Mouse (Mus musculus) kidney, adult 11 months (tissue): ENCODE data around the gene Clstn2.
A peak's percentile ranks its signal among the peaks of the same experiment; 100 is the strongest.

Experiments used
- DNase-seq: peaks from one replicate; pipeline ENCODE4 v3.0.0; 2022

Gene Clstn2

GRCm38 (mm10) chr9:98032573-98033272 lies at the start of gene Clstn2:
Gene Clstn2 (minus strand): TSS chr9:98033181.
- DNase-seq: peak; percentile 15

GRCm38 (mm10) chr9:98067767-98068166 lies 34.8 kb upstream of the Clstn2 start:
- DNase-seq: no peak

GRCm38 (mm10) chr9:98061646-98062045 lies 28.7 kb upstream of the Clstn2 start:
- DNase-seq: no peak

GRCm38 (mm10) chr9:98057291-98057690 lies 24.3 kb upstream of the Clstn2 start:
- DNase-seq: no peak

- DNase-seq: no peak
Observed at GRCm38 (mm10) chr9:98051343-98051742, 18.4 kb upstream of the Clstn2 start.

GRCm38 (mm10) chr9:98033273-98033855 lies 383 bp upstream of the Clstn2 start:
- peak; percentile 78 for DNase-seq

GRCm38 (mm10) chr9:98031898-98032572 lies 946 bp downstream of the Clstn2 start:
- DNase-seq: no peak

- no peak for DNase-seq
Observed at GRCm38 (mm10) chr9:98030715-98031114, 2.3 kb downstream of the Clstn2 start.

GRCm38 (mm10) chr9:98025548-98025947 lies 7.4 kb downstream of the Clstn2 start:
- DNase-seq: no peak

GRCm38 (mm10) chr9:98023069-98023468 lies 9.9 kb downstream of the Clstn2 start:
- no peak for DNase-seq

GRCm38 (mm10) chr9:98019876-98020275 lies 13.1 kb downstream of the Clstn2 start:
- no peak for DNase-seq

GRCm38 (mm10) chr9:98018687-98019086 lies 14.3 kb downstream of the Clstn2 start:
- DNase-seq: no peak

GRCm38 (mm10) chr9:98016576-98016975 lies 16.4 kb downstream of the Clstn2 start:
- DNase-seq: no peak

- DNase-seq: no peak
Observed at GRCm38 (mm10) chr9:97996349-97996748, 36.6 kb downstream of the Clstn2 start.

- no peak for DNase-seq
Observed at GRCm38 (mm10) chr9:97995723-97996122, 37.3 kb downstream of the Clstn2 start.

GRCm38 (mm10) chr9:97992131-97992530 lies 40.9 kb downstream of the Clstn2 start:
- no peak for DNase-seq

GRCm38 (mm10) chr9:97977339-97977738 lies 55.6 kb downstream of the Clstn2 start:
- DNase-seq: no peak

GRCm38 (mm10) chr9:97974801-97975347 lies 58.1 kb downstream of the Clstn2 start:
- no peak for DNase-seq

- DNase-seq: no peak
Observed at GRCm38 (mm10) chr9:97966691-97967090, 66.3 kb downstream of the Clstn2 start.

GRCm38 (mm10) chr9:97957508-97957907 lies 75.5 kb downstream of the Clstn2 start:
- DNase-seq: no peak

GRCm38 (mm10) chr9:97956407-97957106 lies 76.4 kb downstream of the Clstn2 start:
- no peak for DNase-seq

- DNase-seq: no peak
Observed at GRCm38 (mm10) chr9:97953746-97954359, 79.1 kb downstream of the Clstn2 start.
